Mouse (Mus musculus) megakaryocyte, embryonic 14.5 days (primary cell): ENCODE data around the gene 4930524J08Rik.

Source experiments
- FLI1 ChIP-seq: IDR thresholded peaks from 2 replicates; pipeline ENCODE4 v1.6.1; 2012; ENCODE audit warnings: low read length, inconsistent platforms, mixed read lengths
- GATA1 ChIP-seq: IDR thresholded peaks from 3 replicates; pipeline ENCODE4 v1.6.1; 2012; ENCODE audit warnings: mixed read lengths, low read length, inconsistent platforms, borderline replicate concordance

DNA sequence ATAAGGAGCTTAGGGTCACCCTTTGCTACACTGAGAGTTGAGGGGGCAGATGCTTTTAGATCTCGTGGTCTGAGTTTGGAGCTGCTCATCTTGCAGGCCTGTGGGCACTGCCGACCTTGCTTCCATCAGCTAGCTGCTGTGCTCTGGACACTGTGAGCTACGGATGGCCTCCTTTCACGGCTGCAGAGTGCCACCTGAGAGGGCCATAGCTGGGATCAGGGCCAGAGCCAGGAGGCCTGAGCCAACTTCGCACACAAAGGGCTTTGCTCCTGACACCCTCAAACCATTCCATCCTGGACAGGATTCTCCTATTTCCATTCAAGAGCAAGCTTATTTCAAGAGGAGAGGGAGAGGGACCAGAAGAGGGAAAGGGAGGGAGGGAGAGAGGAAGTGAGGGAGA lies 45.5 kb downstream of the 4930524J08Rik start:
- TF ChIP-seq GATA1 (no peak), FLI1 (no peak)
